Mouse (Mus musculus) kidney, postnatal 0 days (tissue): ENCODE measurements around the gene Neurl2. TPM values are rescaled to one million over a fixed set of nuclear protein-coding genes. Genes with fewer than 3 reads are reported as not detected.
"Not testable (repeated sequence)": the region's sequence is repeated elsewhere in the genome, so short reads cannot be mapped to it uniquely, and the experiment has no call there.

Source experiments
- ATAC-seq: fragments of 200-750 bp; cut with Nextera tagmentation; replicated peaks from 2 replicates; pipeline ENCODE4 v1.8.0; 2017; ENCODE audit warnings: low read depth, moderate number of reproducible peaks, moderate TSS enrichment, moderate library complexity; ENCODE audit not compliant: low FRiP score
- DNase-seq: peaks from one replicate; pipeline ENCODE4 v3.0.0-alpha.2; 2016; ENCODE audit warnings: low spot score
- H3K27ac ChIP-seq: fragments of 300-500 bp; sonication (generic); 2 replicates; pipeline ENCODE4 v1.5.1; 2014; ENCODE audit warnings: mild to moderate bottlenecking
- H3K27me3 ChIP-seq: fragments of 300-500 bp; sonication (generic); 2 replicates; pipeline ENCODE4 v1.6.1; 2014; ENCODE audit warnings: low read length, mixed read lengths; ENCODE audit not compliant: insufficient read depth
- H3K36me3 ChIP-seq: fragments of 300-500 bp; sonication (generic); 2 replicates; pipeline ENCODE4 v1.6.1; 2014; ENCODE audit warnings: low read length, mixed read lengths; ENCODE audit not compliant: insufficient read depth
- H3K4me1 ChIP-seq: fragments of 300-500 bp; sonication (generic); replicated peaks from 2 replicates; pipeline ENCODE4 v1.6.1; 2014; ENCODE audit warnings: antibody characterized with exemption, low read length, mixed read lengths; ENCODE audit not compliant: insufficient read depth
- H3K4me2 ChIP-seq: fragments of 300-500 bp; sonication (generic); 2 replicates; pipeline ENCODE4 v1.6.1; 2014; ENCODE audit warnings: mild to moderate bottlenecking, low read length, moderate library complexity, mixed read lengths
- H3K4me3 ChIP-seq: fragments of 300-500 bp; sonication (generic); replicated peaks from 2 replicates; pipeline ENCODE4 v1.5.1; 2014; ENCODE audit warnings: low read depth, low read length
- H3K9ac ChIP-seq: fragments of 300-500 bp; sonication (generic); 2 replicates; pipeline ENCODE4 v1.6.1; 2014; ENCODE audit warnings: low read depth, low read length
- H3K9me3 ChIP-seq: fragments of 300-500 bp; sonication (generic); replicated peaks from 2 replicates; pipeline ENCODE4 v1.6.1; 2016; ENCODE audit warnings: low read length, inconsistent platforms, mixed read lengths
- CTCF ChIP-seq: IDR thresholded peaks from 2 replicates; pipeline ENCODE4 v1.5.1; 2016; ENCODE audit warnings: antibody characterized with exemption, low read depth, mild to moderate bottlenecking, moderate library complexity
- WGBS: fragments of 180-500 bp; shearing (Covaris S2); extraction: QIAGEN DNeasy Blood & Tissue Kit; methylation state at CpG from one replicate; pipeline ENCODE4 v1.1.7; 2014; 5-methylcytosine and 5-hydroxymethylcytosine counted together
- polyA plus RNA-seq: library from polyadenylated mRNA; unstranded; fragments of >200 nt; fragmentation: Nextera tagmentation; extraction: Ambion mirVana; gene quantifications from 2 replicates; pipeline ENCODE4 v1.2.1, GENCODE M21; 2015

Neurl2 gene
- polyA plus RNA-seq, 1 experiment from 2014 or later = 9.4 TPM

DNA sequence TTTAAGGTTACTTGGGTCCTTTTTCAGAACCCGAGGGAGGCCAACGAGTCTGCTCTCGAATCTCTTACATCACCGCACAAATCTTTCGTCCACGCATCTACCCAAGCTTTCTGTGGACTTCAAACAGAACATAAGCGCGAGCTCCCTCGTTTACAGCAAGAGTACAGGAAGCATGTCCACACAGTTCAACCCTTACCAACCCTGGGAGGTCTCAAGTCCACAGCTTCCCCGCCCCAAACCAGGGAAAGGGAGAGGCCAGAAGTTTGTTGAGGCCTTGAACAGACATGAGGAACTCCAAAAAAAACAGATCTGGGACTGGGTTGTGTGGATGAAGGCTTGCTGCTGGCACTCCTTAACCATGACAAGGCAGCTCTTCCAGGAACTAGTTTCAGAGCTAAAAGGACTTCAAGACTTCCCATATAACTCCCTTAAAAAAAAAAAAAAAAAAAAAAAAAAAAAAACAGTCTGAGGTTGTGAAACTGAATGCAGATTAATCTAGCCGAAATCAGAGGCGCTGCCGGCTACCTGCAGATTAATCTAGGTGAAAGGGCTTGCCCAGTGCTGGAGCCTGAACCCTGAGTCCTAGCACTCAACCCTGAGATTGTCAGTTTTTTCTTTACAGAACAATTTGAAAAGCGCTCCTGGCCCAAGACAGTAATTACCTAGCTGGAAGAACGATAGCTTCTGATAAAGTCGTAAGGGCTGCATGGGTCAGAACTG lies 29.9 kb downstream of the Neurl2 start:
- Histone ChIP-seq H3K4me2 (peak overlapping the region; percentile 62), H3K4me1 (0 out of 2 replicates have a peak, but pooled peaks cover 19% of the 10 kb centered on the region), H3K36me3 (peaks cover 7% of the 10 kb centered on the region; the same call in 1 of the 2 replicates), H3K27ac (peak overlapping the region; percentile 28; the same call in 1 of the 2 replicates), H3K9me3 (no peaks in the 10 kb centered on the region), H3K4me3 (no peak overlapping the region), H3K9ac (no peak overlapping the region), H3K27me3 (no peaks in the 10 kb centered on the region)
- no peak for DNase-seq
- 78% methylated on average over 16 of the region's 16 CpGs for WGBS
- no peak for TF ChIP-seq CTCF
- no peak for ATAC-seq

DNA sequence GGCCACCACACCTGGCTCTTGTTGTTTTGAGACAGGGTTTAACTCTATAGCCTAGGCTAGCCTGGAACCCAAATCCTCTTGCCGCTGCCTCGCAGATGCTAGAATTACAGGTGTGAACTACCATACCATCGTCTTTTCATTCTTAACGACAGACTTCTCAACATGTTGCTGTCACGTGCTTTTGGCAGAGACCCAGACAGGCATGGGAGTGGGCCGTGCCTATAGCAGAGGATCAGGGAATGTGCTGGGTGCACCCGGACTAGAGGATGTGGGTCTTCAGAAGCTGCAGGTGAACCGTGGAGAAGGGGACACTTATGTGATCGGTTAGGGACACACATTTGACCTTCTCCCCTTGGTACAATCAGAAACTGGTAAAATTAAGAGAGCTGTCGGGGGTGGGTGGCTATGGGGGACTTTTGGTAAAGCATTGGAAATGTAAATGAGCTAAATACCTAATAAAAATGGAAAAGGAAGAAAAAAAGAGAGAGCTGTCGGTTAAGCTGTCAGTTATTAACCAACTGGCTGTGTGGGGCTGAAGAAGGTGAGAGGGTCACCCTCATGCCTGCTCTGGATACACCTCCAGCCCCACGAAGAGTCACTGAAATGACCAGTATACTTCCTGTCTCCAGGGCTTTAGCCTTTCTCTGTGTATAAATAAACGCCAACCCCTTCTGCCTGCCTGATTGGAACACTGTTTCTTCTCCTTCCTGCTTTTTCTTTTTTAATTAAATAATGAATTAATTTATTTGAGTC lies 32.8 kb downstream of the Neurl2 start:
- no peak for TF ChIP-seq CTCF
- DNase-seq (no peak), ATAC-seq (no peak)
- peaks cover 24% of the 10 kb centered on the region for H3K36me3 ChIP-seq
- H3K4me2 ChIP-seq = no peak overlapping the region
- H3K4me3 ChIP-seq = no peak overlapping the region
- no peaks in the 10 kb centered on the region for H3K9me3 ChIP-seq
- 0 out of 2 replicates have a peak, but pooled peaks cover 14% of the 10 kb centered on the region for H3K4me1 ChIP-seq
- WGBS = 82% methylated on average over 13 of the region's 13 CpGs
- H3K27ac ChIP-seq = 0 out of 2 replicates have a peak overlapping the region, but pooled peaks have one; percentile 8
- no peaks in the 10 kb centered on the region for H3K27me3 ChIP-seq
- no peak overlapping the region for H3K9ac ChIP-seq

DNA sequence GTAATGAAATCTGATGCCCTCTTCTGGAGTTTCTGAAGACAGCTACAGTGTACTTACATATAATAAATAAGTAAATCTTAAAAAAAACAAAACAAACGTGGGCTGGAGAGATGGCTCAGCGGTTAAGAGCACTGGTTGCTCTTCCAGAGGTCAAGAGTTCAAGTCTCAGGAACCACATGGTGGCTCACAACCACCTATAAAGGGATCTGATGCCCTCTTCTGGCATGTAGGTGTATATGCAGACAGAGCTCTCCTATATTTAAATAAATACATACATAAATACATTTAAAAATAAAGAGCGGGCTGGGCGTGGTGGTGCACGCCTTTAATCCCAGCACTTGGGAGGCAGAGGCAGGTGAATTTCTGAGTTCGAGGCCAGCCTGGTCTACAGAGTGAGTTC lies 34.7 kb downstream of the Neurl2 start:
- 74% methylated on average over 5 of the region's 6 CpGs for WGBS
- peak; percentile 58 for TF ChIP-seq CTCF
- H3K9me3 ChIP-seq, H3K9ac ChIP-seq, H3K27me3 ChIP-seq, ATAC-seq, H3K4me2 ChIP-seq, H3K27ac ChIP-seq, H3K4me3 ChIP-seq, H3K4me1 ChIP-seq: not testable (repeated sequence)
- DNase-seq = peak; percentile 43
- H3K36me3 ChIP-seq = peaks cover 29% of the 10 kb centered on the region

DNA sequence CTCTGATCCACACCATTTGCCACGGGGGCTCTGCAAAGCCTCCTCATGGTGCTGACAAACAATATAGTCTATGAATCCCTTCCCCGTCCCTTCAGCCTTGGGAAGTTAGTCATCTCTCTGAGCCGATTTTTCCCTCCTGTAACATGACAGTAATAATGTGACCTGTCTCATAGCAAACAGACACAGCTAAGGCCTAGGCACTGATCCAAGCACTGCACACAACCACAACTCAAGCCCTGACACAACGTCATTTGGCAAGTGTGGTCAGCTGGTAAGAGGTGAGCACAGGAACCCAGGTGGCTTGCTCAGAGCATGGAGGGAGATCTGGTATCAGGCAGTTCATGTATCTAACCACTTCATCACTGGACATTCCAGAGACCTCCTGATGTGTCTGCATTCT lies 37.4 kb downstream of the Neurl2 start:
- H3K4me3 ChIP-seq = no peak overlapping the region
- no peak overlapping the region for H3K4me2 ChIP-seq
- no peak for ATAC-seq
- H3K4me1 ChIP-seq = no peaks in the 10 kb centered on the region
- H3K9me3 ChIP-seq = no peaks in the 10 kb centered on the region
- TF ChIP-seq CTCF = no peak
- peaks cover 44% of the 10 kb centered on the region for H3K36me3 ChIP-seq
- 82% methylated on average over 4 of the region's 4 CpGs for WGBS
- H3K27ac ChIP-seq = no peak overlapping the region
- H3K27me3 ChIP-seq = no peaks in the 10 kb centered on the region
- DNase-seq = no peak
- H3K9ac ChIP-seq = no peak overlapping the region

DNA sequence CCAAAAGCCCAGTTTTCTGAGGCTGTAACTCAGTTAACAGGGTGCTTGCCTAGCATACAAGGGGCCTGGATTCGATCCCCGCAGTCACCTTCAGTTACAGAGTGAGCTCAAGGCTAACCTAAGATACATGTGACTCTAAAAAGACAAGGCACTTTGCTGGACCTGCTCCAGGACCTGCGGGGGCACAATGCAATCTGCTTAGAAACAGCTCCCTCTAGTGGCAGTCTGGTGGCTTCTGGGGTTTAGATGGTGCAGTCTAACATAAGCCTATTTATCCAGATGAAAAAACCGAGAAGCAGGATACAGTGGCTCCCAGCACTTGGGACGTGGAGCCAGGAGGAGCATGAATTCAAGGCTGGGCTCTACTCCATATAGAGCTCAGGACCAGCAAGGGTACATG lies 39.0 kb downstream of the Neurl2 start:
- Histone ChIP-seq H3K4me1 (no peaks in the 10 kb centered on the region), H3K27me3 (no peaks in the 10 kb centered on the region), H3K36me3 (peaks cover 46% of the 10 kb centered on the region), H3K4me2 (no peak overlapping the region), H3K27ac (no peak overlapping the region), H3K4me3 (no peak overlapping the region), H3K9ac (no peak overlapping the region), H3K9me3 (no peaks in the 10 kb centered on the region)
- DNase-seq (peak; percentile 91), ATAC-seq (peak; percentile 44; the same call in 1 of the 2 replicates)
- peak; percentile 91 for TF ChIP-seq CTCF
- 31% methylated on average over 5 of the region's 5 CpGs for WGBS

DNA sequence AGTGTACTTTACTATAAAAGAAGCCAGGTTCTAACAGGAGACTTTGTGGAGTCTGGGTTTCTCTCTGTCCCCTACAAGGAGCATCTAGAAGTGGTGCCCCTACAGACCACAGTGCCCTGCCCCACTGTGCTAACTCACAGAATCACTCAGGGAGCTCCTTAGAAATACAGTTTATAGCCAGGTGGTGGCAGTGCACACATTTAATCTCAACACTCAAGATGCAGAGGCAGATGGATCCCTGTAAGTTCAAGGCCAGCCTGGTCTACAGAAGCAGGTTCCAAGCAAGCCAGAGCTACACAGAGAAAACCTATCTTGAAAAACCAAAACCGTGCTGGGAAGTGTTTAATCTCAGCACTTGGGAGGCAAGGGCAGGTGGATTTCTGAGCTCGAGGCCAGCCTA lies 39.5 kb downstream of the Neurl2 start:
- Histone ChIP-seq H3K9me3 (no peaks in the 10 kb centered on the region), H3K4me3 (no peak overlapping the region), H3K27ac (no peak overlapping the region), H3K27me3 (no peaks in the 10 kb centered on the region), H3K36me3 (peaks cover 46% of the 10 kb centered on the region), H3K9ac (no peak overlapping the region), H3K4me2 (no peak overlapping the region), H3K4me1 (no peaks in the 10 kb centered on the region)
- ATAC-seq (no peak), DNase-seq (peak; percentile 36)
- peak; percentile 24; the same call in 1 of the 2 replicates for TF ChIP-seq CTCF
- WGBS = 93% methylated on average over 2 of the region's 2 CpGs
